Mouse (Mus musculus) kidney, postnatal 36 days (tissue): Measurements from ENCODE around the gene Kirrel3.

Source experiments
- DNase-seq, 2 experiments: peaks; one replicate each; pipeline ENCODE4 v3.0.0; 2021 to 2022; ENCODE audit warnings: mixed read lengths in 2 of 2

The Kirrel3 gene

DNA sequence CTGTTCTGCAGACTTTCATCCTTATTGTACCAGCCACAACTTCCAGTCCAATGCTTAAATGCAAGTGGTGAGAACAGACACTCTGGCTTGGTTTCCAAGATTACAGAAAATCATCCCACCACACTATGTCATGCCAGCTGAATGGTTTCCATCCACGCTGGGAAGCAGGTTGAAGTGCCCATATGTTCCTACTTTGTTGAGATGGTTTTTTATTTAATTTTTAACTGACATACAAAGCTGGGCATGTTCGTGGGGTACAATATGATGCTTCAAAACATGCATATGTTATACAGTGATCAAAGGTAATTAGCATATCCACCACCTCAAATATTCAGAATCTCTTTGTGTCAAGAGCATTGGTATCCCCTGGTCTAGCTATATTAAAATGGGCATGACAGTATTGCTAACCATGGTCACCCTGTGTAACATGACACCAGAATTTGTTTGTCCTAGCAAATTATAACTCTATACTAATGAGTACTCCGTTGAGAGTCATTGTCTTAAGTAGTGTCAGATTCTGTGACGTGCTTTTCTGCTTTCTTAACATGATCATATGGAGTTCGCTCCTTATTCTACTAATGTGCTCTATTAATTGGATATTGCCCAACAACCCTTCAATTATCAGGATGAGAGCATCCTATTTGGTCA lies 472.6 kb downstream of the Kirrel3 start:
- DNase-seq = no peak

DNA sequence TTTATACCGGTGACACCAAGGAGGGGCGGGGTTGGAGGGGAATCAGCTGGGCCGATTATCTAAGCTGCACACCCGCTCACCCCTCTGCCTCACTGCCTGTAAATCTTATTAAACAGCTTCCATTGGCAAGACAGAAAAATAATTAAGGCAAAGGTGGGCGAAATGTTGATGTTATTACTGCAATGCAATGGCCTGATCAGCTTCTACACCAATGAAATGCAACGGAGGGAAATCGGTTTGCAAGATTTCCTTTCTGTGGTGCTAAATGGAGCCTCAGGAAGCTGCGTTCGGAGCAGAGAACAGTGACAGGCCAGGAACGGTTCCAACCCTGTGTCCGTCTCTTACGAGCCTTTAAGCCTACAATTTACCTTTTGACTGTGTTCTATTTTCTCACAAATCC lies 475.0 kb downstream of the Kirrel3 start:
- DNase-seq = no peak

DNA sequence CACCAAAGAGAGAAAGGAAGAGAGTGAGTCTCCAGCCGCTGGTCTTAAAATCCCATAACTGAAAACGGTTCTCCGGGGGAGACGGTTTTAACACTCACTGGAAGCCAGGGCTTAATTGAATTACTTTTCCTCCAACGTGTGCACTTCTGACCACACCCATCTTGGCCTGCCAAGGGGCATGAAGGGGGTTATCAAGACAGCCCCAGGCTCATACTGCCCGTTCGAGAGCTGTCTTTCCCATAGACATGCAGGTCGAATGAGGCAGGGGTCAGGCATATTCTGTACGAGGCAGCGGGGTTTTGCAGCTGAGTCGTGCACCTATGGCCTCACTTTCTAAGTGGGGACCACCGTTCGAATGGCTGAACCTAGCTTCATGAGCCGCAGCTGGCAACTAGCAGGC lies 475.5 kb downstream of the Kirrel3 start:
- DNase-seq = no peak

DNA sequence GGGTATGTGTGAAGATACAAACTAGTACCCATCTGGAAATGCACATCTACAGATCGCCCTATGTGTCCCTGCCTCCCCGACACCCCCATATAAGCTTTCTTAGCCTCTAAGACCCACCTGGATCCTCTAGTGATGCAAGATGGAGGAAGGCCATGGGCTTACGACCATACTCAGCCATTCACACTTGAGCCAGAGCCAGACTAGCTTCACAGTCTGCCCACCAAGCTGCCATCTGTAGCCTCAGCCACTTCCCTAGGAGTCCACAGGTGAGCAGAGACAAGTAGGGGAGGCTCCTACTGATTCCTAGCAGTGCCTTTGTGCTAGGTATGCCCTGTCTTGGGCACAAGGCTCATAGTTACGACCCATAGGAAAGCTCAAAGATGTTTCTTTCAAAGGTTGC lies 476.6 kb downstream of the Kirrel3 start:
- no peak for DNase-seq

DNA sequence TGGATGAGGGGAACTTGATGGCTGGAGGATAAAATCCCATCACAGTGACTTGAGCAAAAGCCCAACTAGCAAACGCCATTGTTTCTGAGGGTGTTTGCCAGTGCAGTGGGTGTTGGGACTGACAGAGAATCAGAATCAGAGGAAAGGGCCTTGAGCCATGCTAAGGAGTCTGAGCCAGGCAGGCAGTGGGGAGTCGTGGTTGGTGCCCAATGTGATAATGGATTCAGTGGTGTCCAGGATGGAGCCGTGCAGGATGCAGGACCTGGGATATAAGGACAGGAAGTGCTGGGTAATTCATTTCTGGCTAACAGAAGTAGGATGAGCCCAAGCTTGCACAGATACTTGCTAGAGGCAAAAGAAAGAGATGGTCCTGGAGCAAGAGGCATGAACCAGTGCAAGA lies 477.9 kb downstream of the Kirrel3 start:
- DNase-seq = no peak

DNA sequence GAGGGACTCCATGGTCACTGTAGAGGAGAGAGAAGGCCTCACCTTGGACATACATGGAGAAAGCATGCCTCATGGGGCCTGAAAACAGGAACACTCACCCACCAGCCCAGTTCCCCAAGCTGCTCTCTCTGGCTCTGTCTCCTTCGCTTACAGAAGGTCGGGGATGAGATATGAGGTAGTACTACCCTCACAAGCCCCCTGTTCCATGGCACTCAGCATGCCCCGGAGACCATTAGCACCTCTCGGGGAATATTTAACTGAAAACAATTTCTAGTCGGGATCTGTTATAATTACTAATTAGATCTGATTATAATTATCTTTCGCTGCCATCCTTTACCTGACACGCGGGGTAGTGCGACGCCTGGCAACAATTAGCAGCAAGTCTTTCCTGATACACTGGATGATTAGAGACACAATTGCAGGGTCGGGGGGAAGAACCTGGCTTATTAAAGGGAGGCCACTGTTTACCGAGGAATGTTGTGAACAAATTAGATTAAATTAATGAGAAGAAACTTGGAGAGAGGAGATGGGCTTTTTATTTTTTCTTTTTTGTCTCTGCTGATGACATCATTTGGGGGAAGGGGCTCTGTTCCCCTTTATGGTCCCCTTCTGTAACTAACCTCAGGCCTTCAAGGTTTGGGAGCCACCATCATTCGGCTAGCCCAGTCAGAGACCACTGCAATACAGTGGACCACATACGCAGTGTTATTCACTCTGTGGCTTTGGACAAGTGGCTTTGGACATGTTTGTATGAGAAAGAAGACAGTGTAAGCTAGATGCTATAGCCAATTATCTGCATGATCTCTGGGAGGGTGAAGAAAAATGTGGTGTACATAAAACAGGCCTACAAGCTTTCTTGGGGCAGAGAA lies 478.7 kb downstream of the Kirrel3 start:
- DNase-seq = no peak

DNA sequence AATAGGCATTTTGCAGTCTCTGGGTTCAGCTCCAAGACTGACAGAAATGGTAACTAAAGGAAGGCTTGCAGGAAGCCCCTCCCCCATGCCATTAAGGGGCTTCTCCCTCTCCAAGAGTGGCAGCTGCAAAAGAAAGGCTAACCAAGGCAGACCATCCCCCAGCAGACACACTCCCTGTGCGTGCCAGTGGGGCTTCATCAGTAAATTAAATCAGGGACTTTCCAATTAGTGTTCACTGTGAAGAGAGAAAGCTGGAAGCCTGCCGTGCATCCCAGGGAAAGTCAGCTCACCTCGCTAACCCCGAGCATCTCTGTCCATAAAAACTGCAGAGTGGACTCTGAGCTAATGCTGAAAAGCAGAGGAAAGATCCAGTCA lies 479.3 kb downstream of the Kirrel3 start:
- no peak for DNase-seq

DNA sequence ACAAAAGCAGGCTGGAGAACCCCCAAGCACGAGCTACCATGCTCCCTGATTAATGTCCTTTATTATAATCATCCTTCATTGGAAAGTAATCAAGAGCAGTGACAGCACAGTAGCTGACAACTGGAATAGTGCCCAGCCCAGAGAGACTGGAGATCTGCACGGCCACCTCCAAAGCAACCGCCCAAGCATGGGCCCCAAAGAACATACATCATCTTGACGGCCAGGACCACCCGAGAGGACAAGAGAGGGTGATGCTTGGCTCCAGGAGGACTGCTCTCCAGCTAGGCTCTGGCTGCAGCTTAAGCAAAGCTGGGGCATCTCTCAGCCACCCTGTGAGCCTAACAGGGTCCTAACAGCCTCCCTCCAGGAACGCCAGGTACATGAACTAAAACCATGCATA lies 482.1 kb downstream of the Kirrel3 start:
- no peak for DNase-seq

DNA sequence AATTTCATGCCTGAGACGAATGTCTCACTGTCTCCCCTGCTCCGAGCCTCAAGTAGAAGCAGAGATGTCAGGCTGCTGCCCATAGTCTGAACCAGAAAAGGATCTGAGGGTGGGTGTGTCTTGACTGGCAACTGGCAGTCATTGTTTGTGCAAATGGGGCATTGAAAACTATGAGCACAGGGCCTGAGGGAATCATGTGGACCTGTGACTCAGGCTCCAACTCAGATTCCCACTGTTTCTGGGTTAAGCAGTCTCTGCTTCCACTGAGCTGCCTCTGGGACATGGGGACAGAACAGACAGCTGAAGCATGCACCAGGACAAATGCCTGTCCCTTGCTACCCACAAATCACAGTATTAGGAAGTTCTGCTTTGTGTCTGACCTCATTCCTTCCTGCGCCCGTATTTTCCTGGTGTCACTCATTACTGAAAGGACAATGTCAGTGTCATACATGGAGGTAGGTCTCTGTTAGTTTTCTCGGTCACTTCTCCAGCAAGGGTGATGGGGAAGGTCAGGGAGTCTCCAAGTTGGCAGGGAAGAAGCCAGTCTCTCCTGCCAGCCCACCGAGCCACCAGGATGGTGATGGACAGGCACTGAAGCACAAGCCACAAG lies 484.3 kb downstream of the Kirrel3 start:
- no peak for DNase-seq

DNA sequence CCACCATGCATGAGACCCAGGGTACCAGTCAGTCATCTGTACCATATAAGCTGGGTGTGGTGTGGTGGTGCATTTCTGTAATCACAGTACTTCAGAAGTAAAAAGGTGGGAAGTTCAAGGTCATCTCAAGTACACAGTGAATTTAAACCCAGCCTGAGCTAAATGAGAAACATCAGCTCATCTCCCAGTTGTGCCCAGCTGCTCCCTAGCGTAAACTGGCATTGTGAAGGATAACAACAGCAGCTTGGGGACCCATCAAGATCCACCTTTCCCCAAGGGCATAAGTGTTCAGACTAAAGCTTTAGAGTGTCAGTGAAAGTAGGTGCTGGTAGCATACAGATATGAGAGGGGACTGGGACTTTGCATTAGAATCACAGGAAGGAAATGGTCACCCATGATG lies 488.6 kb downstream of the Kirrel3 start:
- DNase-seq = no peak

DNA sequence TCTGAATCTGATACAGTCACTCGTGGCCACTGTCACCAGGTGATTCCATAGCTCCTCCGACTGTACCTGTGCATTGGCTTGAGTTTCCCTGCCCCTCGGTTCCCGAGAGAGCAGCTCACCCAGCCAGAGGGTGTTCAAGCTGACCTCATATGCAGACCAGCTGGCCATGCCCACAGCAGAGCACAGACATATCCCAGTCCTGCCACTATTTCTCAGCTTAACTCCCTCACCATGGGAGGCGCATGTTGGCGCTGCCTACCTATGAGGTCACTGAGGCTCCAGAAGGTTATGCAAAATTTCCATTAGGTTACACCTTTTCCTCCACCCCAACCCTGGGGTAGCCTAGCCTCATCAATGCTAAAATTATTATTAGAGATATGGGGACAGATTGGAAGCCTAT lies 489.6 kb downstream of the Kirrel3 start:
- no peak for DNase-seq

DNA sequence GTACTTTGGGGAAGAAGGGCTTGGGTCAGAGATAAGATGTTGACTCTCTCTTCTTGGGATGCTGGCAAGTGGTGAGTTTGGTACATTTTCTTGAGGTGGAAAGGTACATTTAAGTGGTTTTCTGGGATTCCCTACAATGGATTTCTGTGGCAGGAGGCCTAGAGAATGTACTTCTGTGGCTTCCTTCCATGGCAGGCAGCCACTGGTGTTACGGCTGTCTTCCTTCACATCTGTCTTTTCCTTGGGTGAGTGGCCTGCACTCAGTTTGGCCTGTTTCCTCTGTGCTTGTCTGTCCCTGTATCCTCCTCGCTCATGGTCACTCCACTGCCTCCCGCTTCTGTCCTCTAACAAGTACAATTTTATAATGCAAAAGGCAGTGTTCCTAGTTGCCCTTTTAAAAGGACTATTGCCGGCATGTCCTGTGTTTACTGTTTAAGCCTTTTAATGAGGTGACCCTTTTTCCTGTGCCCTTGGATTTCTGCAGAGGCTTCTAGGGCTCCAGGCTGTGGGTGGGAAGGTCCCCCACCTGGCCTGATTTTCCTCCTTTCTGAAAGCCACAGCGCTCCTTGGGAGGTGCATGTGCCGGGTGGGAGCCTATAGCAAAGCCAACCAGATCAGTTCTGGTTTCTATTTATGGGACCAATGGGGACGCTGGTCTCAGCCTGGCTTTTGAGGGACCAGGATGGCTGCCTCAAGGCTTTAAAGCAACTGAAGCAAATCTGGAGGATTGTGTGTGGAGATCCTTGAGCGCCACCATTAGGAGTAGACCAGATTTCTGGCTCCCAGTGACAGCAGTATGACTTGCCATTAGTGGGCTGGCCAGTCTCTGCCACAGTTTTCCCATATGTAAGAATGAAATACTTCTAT lies 491.1 kb downstream of the Kirrel3 start:
- DNase-seq = no peak

DNA sequence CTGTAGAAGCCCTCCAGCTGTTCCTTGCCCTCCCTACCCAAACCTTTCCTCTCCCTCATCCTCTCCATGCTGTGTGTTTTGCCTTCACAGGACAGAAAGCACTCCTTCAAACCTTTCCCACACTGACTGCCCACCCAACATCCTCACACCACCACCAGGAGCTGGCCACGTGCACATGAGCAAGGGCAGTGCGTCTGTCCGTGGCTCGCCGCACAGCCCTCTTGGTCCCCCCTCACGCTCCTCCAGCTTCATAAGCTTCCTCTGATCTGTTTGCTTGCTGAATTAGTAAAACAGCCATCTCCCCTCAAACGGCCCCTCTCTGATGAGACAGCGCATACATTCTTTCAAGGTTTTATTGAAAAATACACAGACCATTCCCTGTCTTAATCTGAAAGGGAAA lies 492.0 kb downstream of the Kirrel3 start:
- no peak for DNase-seq

DNA sequence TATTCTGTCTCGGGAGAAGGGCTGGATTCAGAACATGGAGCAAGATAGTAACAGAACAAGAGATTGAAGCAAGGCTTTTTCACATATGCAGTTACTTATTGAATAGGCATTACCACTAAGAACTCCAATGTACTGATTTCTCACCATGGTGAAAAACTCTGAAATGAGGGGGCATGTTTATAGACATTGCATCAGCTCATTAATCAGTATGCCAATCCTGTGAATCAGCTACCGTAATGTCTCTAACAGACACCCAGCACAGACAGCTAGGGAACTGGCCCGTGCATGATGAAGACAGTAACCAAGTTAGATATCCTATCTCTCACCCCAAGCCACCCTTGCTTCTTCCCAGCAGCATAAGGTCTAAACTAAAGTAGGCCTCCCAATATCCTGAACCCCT lies 492.5 kb downstream of the Kirrel3 start:
- no peak for DNase-seq

DNA sequence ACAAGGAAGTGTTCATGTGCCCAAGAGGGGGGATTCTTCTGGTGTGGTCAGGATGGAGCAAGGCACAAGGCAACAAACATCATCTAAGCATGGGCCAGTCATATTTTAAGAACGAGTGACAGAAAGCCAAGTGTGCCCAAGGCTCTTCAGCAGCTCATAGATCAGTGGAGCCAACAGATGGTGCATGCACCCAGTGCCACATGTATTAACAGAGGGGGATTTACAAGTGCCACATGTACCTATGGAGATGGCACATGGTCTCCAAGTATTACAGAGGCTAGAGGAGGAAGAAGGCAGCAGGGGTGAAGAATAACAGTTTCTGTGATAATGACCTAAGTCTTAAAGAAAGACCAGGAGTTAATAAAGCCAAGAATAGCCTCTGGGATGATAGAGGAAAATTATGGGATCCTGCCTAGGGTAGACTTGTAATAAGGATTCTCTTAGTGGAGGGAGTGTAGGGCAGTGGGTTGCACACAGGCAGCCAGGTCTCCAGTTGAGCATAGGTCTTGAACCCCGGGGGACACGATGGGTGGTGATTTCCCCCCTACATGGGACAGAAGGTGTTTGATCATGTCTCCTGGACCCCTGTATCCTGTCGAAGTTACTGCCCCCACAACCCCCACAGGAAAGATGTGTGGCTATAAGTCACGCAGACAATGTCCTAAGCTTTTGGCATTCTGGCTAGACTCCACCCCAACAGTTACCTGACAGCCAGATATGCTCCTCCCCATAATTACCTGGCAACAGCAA lies 495.0 kb downstream of the Kirrel3 start:
- no peak for DNase-seq

DNA sequence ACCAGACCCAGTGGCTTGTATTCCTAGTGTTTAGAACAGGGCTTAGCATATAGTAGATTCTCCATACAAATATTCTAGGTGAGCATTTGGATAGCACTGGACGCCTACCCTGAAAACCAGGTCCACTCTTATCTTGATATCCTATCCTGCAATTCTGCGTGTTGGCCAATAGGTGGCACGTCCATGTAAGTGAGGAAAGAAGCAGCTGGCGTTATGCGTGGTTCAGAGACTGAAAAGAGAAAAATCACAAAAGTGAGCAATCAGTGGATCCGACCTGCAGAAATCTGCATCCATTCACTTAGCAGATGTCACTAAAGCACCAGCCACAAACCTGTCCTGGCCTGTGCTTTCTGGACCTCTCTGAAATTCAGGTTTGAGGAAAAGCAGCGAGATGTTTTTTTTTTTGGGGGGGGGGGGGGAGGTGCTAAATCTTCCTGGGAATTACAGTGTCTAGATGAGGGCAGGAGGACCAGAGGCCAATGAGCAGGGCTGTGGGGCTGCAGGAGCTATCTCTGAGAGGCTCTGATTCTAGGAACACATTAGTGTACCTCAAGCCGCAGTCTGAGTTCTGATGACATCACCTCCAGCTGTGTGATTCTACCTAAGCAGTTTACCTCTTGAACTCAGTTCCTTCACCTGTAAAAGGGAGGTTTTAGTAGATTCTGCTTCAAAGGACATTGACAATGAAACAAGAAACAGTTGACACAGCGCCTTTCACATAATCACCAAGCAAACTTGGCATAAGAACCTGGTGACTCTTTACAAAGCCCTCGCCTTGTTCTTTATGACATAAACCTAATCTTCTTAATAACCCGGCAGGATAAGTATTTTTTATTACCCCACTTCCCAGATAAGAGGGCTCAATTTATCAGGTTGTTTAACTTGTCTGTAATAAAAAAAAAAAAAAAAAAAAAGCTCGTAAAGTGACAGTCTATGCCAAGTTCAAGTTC lies 498.1 kb downstream of the Kirrel3 start:
- DNase-seq = peak; percentile 45 to 47

DNA sequence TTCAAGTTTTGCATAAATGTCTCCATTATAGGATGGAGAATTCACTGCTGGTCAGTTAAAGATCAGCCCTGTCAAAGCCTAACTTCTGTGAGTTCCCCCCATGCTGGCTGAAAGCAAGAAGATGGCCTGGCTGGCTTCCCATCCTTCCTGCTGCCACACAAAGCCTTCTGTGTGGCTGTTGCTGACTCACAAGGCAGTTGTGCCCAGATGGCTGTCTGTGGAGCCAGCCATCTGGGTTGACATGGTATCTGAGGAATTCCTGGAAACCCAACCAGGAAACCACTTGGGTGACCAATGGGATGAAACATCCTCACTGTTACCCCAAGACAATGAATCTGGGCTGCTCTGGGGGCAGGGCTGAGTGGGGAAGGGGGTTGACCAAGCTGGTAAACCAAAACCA lies 500.5 kb downstream of the Kirrel3 start:
- DNase-seq = no peak

DNA sequence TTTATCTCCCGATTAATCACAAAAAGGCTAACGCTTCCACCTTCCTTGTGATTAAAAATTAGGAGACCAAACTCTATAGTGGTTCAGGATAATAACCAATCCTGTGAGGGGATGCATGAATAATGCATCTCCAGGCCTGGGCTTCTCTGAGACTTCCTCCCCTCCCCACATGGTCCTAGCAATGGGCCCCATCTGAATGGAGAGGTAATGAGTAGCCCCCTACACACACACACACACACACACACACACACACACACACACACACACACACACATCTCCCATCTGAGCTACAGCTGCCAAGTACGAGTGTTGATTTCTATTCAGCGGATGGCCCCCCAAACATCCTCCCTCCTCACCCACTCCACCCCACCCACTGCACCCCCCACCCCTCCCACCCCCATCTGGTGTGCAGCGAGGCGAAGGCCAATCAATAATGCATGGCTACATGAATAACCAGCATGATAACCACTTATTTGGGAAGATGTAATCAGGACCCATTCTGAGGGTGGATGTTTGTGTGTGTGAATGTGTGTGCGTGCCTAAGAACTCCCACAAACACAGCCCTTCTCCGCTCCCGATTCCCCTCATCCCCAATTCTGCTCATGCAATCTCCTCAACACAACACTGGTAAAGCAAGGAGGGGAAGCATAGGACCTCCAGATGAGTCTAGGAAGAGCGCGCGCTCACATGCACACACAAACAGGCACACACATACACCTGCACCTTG lies 501.9 kb downstream of the Kirrel3 start:
- no peak for DNase-seq

DNA sequence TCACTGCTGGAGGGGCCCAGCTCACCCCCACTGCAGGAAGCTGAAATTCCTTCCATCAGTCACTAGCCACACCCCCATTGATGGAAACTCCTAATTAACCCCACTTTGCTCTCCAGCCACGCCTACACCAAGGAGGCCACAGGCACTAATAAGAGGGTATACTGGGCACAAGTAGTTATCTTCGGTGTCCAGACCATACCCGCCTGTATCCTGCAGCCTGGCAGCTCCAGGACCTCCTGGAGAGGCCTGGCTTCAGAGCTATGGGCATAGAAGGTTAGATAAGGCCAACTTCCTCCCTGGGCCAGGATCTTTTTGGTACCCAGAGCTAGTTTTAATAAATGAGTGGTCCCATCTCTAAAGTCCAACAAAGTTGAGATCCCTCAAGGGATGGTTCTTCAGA lies 503.0 kb downstream of the Kirrel3 start:
- no peak for DNase-seq

DNA sequence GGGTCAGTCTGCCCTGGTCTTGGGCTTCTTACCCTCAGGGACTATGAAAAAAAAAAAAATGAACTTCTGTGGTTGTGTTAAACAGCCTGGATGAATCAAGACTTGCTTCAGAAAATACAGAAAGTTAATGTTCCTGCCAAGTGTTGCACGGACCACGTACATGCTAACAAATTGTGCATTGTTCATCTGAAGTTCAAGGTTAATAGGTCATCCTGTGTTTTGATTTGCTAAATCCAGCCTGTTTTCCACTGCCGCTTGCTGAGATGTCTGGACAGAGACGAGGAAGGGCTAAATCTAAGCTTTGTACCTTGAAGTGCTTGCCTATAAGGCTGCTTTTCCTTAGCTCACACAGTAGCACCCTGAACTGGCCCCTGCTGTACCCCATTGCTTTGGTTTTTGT lies 506.5 kb downstream of the Kirrel3 start:
- peak; percentile 31 to 67 for DNase-seq
